ENCODE assay signal across 9 mouse cellular contexts in genomic region chr17:69120533-69121358, GRCm38 (mm10). TPM values are rescaled to one million over a fixed set of nuclear protein-coding genes. Genes with fewer than 3 reads are reported as not detected.
DNase-seq lines count a peak whose midpoint lies in the region; ATAC-seq lines count a peak whose summit lies in the region.
"Had no signal": no experiment of that assay in that cellular context is flagged by ENCODE, and none has a peak within 500 bp of the region (broad histone marks: within the 10 kb centered on the region; RNA-seq: fewer than 3 reads in every experiment).

No protein-coding gene starts in this region.

- no peak overlapping the region for H3K27ac ChIP-seq in embryonic facial prominence, embryonic 13.5 days
- no peak overlapping the region for H3K27ac ChIP-seq in intestine, embryonic 16.5 days (ENCODE audit: low read length)
- no peak overlapping the region for H3K27ac ChIP-seq in midbrain, embryonic 12.5 days (replicated peaks)
- H3K27ac ChIP-seq: macrophage had no signal

- peaks cover 26% of the 10 kb centered on the region for H3K4me1 ChIP-seq in embryonic facial prominence, embryonic 13.5 days
- H3K4me1 ChIP-seq in intestine, embryonic 16.5 days (ENCODE audit: control insufficient read depth, insufficient read depth, low read length) = peaks cover 18% of the 10 kb centered on the region
- peaks cover 15% of the 10 kb centered on the region for H3K4me1 ChIP-seq in midbrain, embryonic 12.5 days

- WGBS in embryonic facial prominence, embryonic 13.5 days = 5% methylated on average over 19 of the region's 19 CpGs
- 4% methylated on average over 19 of the region's 19 CpGs for WGBS in intestine, embryonic 16.5 days
- WGBS in midbrain, embryonic 12.5 days = 7% methylated on average over 19 of the region's 19 CpGs

- DNase-seq in right cerebral cortex, adult 18-20 months = peak; percentile 24
- DNase-seq in right cerebral cortex, postnatal 36 days (ENCODE audit: low spot score in 2 of 2) = no peak
- DNase-seq in layer of hippocampus, adult 9-11 months = no peak
- no peak for DNase-seq in layer of hippocampus, adult 18-20 months (ENCODE audit: low spot score in 2 of 2)
- no peak for DNase-seq in adrenal gland, adult 2 months

- H3K4me3 ChIP-seq in embryonic facial prominence, embryonic 13.5 days = peak overlapping the region; percentile 29
- peak overlapping the region; percentile 24 for H3K4me3 ChIP-seq in intestine, embryonic 16.5 days (ENCODE audit: low read length)
- H3K4me3 ChIP-seq in midbrain, embryonic 12.5 days = peak overlapping the region; percentile 13; the same call in 1 of the 2 replicates

- H3K27me3 ChIP-seq in embryonic facial prominence, embryonic 13.5 days = peaks cover 5% of the 10 kb centered on the region; the same call in 1 of the 2 replicates
- H3K27me3 ChIP-seq in intestine, embryonic 16.5 days (replicated peaks; ENCODE audit: control insufficient read depth, insufficient read depth, low read length) = no peaks in the 10 kb centered on the region
- peaks cover 18% of the 10 kb centered on the region for H3K27me3 ChIP-seq in midbrain, embryonic 12.5 days

- H3K36me3 ChIP-seq in embryonic facial prominence, embryonic 13.5 days = no peaks in the 10 kb centered on the region
- H3K36me3 ChIP-seq in intestine, embryonic 16.5 days (ENCODE audit: control insufficient read depth, insufficient read depth, low read length) = no peaks in the 10 kb centered on the region
- no peaks in the 10 kb centered on the region for H3K36me3 ChIP-seq in midbrain, embryonic 12.5 days

- peak overlapping the region; percentile 59 for H3K4me2 ChIP-seq in embryonic facial prominence, embryonic 13.5 days
- H3K4me2 ChIP-seq in intestine, embryonic 16.5 days (ENCODE audit: low read depth, low read length) = peak overlapping the region; percentile 48
- H3K4me2 ChIP-seq in midbrain, embryonic 12.5 days (replicated peaks) = peak overlapping the region; percentile 41

- no peaks in the 10 kb centered on the region for H3K9me3 ChIP-seq in embryonic facial prominence, embryonic 13.5 days
- no peaks in the 10 kb centered on the region for H3K9me3 ChIP-seq in intestine, embryonic 16.5 days (ENCODE audit: control insufficient read depth, low read length)
- no peaks in the 10 kb centered on the region for H3K9me3 ChIP-seq in midbrain, embryonic 12.5 days

- peak overlapping the region; percentile 58; the same call in 1 of the 2 replicates for H3K9ac ChIP-seq in embryonic facial prominence, embryonic 13.5 days
- peak overlapping the region; percentile 40; the same call in 1 of the 2 replicates for H3K9ac ChIP-seq in intestine, embryonic 16.5 days (ENCODE audit: low read depth, low read length)
- no peak overlapping the region for H3K9ac ChIP-seq in midbrain, embryonic 12.5 days (replicated peaks)

- 0 out of 2 replicates have a peak, but pooled peaks have one; percentile 41 for ATAC-seq in embryonic facial prominence, embryonic 13.5 days (ENCODE audit: insufficient number of reproducible peaks, insufficient read depth, low FRiP score, low TSS enrichment, low read depth)
- ATAC-seq in intestine, embryonic 16.5 days = peak; percentile 84
- peak; percentile 67 for ATAC-seq in midbrain, embryonic 12.5 days (ENCODE audit: low FRiP score, low read depth)

RNA-seq across cellular contexts. Expression of gene Epb41l3, which starts 45.3 kb away (rescaled TPM):
- 153 and 173 TPM in 2 replicates for polyA plus RNA-seq in embryonic facial prominence, embryonic 13.5 days (2015; fragmentation: Nextera tagmentation; extraction: Ambion mirVana)
- 142 and 168 TPM in 2 replicates for polyA plus RNA-seq in intestine, embryonic 16.5 days (2015; fragmentation: Nextera tagmentation; extraction: Ambion mirVana)
- 71.7 and 78.0 TPM in 2 replicates for polyA plus RNA-seq in midbrain, embryonic 12.5 days (2016; fragmentation: Nextera tagmentation; extraction: Ambion mirVana)
- total RNA-seq in layer of hippocampus, adult 18-20 months (2021) = 100 to 1,000 TPM; 140 to 146 TPM
- 10 to 100 TPM; 12.4 to 17.9 TPM for total RNA-seq in adrenal gland, adult 2 months (2021)
- polyA plus RNA-seq in adrenal gland, adult 2 months (2012; rRNA removed) = 2.8 and 5.9 TPM in 2 replicates

Comparison
In these comparisons a context has a peak if more than half of its experiments do, and no peak if none do; other contexts are left out.
1. RNA of gene Epb41l3, which starts 45.3 kb away (polyA plus RNA-seq): 153 to 173 TPM in embryonic facial prominence, embryonic 13.5 days, 142 to 168 TPM in intestine, embryonic 16.5 days and 71.7 to 78.0 TPM in midbrain, embryonic 12.5 days; 2.8 to 5.9 TPM in adrenal gland, adult 2 months; every median in the first group is over 10 times any median in the second.
2. Peak in every context shown above with its lines, with median percentiles within 50 percentile points of each other: ATAC-seq, H3K4me2 ChIP-seq and H3K4me3 ChIP-seq.